Mouse (Mus musculus): ENCODE results near the gene Etfdh.
"Not testable (repeated sequence)": the region's sequence is repeated elsewhere in the genome, so short reads cannot be mapped to it uniquely, and the experiment has no call there.

The Etfdh gene

DNA sequence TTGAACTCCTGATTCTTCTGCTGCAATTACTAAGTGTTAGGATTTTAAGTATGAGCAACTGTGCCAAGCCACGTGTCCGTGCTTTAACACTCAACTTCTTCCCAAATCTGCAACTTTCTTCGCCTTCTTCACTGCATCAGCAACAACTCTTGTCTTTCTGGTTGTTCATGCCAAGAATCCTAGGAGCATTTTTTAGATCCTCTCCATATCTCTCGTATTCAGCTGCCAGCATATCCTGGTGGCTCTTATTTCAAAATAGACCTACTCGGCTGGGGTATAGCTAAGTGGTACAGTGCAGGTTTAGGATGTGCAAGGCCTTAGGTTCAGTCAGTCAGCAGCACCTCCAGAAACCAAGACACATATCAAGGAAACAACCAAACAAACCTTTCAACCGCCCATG lies 51.7 kb downstream of the Etfdh start:
- no peak for DNase-seq (ENCODE audit: low read depth, low spot score)

DNA sequence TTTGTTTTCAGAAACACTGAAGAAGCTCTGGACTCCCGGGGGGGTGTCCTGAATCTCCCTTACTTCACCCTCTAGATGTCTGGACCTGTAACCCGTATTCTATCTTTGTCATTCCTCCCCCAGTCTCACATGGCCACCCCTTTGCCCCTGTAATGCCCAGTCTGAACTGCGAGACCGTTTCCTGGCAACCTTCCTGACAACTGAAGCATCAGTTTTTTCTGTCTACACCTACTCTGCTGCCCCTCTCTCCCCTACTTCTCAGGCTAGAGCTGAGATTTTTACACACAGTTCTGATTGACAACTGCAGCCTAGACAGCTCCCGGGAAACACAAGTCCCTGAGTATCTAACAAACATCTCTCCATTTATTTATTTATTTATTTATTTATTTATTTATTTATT lies 52.4 kb downstream of the Etfdh start:
- DNase-seq (ENCODE audit: low read depth, low spot score), result no peak

DNA sequence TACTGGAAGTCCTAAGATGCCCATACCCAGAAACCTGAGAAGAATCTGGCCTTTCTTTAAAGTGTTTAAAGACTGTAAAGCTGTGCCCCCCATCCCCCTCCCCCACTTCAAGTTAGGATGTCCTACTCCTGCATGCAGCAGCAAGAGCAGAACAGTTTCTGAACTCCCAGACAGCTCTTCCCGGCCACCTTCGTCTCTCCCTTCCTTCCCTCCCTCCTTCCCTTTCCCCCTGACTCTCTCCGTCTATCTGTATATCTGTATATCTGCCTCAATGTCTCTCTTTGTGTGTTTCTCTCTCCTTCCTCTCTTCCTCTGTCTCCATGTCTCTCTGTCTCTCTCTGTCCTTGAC lies 52.9 kb downstream of the Etfdh start:
- DNase-seq (ENCODE audit: low read depth, low spot score), result no peak

DNA sequence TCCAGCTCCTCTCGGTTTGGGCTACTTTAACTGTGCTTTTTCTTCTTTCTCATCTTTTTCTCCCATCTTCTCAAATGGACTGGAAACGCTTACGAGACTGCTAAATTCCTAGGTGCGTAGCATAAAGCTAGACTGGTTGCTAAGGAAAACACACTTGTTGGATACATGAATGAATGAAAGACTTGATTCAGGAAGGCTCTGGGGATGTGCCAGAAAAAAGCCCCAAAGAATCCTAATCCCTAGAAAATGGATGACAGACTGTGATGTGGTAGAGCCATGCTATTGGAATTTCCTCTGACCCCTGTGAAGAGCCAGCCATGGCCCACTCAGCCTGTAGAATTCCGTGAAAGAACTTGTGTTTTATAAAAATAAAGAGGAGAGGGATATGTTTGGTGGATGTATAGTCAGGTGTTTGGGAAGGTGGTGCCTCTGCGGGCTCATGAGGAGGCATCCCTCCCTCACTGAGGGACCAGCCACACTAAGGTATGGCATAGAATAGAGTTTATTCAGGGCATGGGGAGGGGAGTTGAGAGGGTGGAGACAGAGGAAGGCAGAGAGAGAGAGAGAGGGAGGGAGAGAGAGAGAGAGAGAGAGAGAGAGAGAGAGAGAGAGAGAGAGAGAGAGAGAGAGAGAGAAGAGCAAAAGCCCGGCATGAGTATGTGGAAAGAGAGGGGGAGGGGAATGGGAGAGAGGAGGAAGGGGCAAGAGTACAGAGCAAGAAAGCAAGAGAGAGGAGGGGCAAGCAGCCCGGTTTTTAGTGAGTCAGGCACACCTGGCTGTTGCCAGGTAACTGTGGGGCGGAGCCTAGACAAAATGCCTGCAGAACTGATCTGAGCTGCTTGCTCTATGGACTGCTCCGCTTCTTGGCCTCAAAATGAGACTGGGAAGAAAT lies 53.5 kb downstream of the Etfdh start:
- no peak for DNase-seq (ENCODE audit: low read depth, low spot score)

DNA sequence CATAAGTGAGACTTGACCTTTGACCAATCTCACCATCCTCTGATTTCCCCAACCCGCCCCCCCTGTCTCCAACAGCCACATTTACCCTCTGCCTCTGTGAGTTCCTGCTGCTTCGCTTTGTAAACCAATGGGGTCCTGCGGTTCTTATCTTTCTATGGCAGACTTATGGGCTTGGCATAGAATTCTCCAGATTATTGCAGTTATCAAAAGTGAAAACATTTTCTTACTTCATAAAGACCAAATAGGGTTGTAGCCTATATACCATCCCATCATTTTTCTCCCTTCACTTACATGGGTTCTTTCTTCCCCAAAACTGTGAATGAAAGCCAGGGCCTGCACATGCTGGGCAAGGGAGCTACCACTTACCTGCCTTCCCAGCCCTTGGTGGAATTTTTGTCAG lies 55.0 kb downstream of the Etfdh start:
- DNase-seq (ENCODE audit: low read depth, low spot score), result no peak

DNA sequence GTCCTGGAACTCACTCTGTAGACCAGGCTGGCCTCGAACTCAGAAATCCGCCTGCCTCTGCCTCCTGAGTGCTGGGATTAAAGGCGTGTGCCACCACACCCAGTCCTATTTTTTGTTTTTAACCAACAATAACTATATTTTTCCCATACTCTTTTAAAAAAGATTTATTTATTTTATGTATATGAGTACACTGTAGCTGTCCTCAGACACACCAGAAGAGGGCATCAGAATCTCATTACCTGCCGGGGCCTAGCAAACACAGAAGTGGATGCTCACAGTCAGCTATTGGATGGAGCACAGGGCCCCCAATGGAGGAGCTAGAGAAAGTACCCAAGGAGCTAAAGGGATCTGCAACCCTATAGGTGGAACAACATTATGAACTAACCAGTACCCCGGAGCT lies 55.9 kb downstream of the Etfdh start:
- DNase-seq (ENCODE audit: low read depth, low spot score), result not testable (repeated sequence)

GRCm38 (mm10) chr3:79572399-79572798 lies 56.9 kb downstream of the Etfdh start:
- DNase-seq (ENCODE audit: low read depth, low spot score), result no peak

DNA sequence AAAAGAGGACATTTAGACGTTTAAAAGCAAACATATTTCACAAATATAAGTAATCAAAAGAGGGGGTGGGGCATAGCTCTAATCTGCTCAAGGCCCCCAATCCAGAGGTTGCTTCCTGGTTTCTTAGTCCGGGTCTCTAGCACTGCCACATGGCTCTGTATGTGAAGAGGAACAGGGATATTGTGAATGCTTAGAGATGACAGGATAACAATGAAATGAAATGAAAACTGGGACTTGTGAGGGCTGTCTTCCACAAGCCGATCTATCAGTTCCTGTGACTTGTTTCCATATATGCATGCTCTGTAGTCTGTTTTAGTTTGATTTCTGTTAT lies 60.0 kb downstream of the Etfdh start:
- DNase-seq (ENCODE audit: low read depth, low spot score), result no peak

DNA sequence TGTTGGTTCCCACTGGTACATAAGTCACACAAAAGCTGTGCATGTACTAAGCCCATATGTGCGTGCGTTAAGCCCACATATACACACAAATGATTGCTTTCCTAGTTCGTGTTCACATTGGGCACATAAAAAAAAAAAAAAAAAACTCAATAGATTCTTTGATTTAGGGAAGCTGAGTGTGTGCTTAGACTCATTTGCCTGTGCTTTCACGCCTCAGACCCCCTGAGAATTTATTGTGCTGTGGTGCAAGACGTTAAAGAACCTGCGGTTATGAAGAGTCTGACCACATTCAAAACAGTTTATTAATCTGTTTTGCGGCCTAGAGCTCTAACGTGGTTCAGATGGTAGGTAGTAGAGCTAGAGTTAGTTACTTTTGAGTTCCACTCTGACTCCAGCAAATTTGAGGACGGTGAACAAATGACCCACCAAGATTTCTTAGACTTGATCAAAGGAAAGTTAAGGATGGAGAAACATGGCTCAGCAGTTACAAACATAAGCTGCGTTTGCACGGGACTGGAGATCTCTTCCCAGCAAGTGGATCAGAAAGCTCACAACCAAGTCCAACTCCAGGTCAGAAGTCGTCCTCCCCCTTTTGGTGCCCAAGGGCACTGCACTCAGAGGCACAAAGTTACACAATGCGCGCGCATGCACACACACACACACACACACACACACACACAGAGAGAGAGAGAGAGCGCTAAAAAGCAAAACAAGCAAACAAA lies 60.5 kb downstream of the Etfdh start:
- DNase-seq (ENCODE audit: low read depth, low spot score), result no peak

GRCm38 (mm10) chr3:79567703-79568362 lies 61.5 kb downstream of the Etfdh start, which contains the start of gene Fnip2:
TSS of gene Fnip2 (minus strand) at chr3:79567796.
- peak; percentile 95 for DNase-seq (ENCODE audit: low read depth, low spot score)

DNA sequence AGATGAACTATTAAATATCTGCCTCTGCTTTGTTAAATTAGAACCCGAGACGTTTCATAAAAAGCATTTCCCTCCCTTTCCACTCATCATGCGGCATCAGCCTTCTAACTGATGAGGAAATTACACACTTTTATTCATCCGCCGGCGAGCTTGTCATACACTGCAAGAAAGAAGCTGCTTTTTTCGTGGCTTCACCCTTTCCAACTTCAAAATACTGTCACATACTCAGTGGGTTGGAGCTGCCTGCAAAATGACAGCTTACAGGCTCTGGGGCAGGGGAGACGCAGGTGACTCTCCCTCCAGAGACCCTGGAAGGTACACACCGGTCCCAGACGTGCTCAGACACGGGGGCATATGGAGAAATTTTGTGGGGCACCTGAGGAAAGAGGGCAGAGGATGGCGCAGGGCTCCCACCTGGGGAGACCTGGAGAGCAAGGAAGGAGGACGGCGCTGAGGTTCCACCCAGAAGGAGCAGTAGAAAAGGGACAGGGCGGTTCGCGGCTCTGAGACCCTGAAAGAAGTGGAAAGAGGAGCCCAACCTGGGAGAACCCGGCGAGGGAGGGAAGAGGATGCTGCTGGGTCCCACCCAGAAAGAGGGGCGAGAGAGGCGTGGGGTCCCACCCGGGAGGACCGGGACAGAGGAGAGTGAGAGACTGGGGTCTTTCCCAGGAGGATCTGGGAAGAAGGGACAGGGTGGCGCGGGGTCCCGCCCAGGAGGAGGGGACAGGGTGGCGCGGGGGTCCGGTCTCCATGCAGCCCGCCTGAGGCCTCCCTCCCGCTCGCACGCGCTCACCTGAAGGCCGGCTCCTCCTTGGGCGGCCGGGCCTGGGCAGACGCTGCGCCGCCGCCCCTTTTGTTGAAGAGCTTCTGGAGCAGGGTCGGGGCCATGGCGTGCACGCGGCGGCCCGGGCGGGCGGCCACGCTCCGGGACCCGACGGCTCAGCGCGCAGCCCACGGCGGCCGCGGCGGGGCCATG lies 62.3 kb downstream of the Etfdh start:
- no peak for DNase-seq (ENCODE audit: low read depth, low spot score)

GRCm38 (mm10) chr3:79564875-79565606 lies 64.3 kb downstream of the Etfdh start:
- DNase-seq (ENCODE audit: low read depth, low spot score), result no peak

DNA sequence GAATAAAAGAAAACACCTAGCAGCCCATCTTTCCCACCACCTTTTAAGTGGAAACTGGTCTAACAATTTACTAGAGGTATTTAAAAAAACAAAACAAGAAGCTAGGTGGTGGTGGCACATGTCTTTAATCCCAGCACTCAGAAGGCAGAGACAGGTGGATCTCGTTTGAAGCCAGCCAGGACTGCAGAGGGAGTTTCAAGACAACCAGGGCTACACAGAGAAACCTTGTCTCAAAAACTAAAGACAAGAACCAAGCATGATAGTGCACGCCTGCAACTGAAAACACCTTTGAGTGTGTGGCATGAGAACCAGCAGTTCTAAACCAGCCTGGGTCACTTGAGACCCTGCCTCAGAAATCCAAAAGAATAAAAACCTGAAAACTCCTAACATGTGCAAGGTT lies 65.8 kb downstream of the Etfdh start:
- no peak for DNase-seq (ENCODE audit: low read depth, low spot score)

- DNase-seq (ENCODE audit: low read depth, low spot score), result no peak
These were observed 67.2 kb downstream of the Etfdh start for GRCm38 (mm10) chr3:79561784-79562715.

- DNase-seq (ENCODE audit: low read depth, low spot score), result no peak
These were observed 68.7 kb downstream of the Etfdh start for GRCm38 (mm10) chr3:79560555-79560954.

GRCm38 (mm10) chr3:79559773-79560045 lies 69.6 kb downstream of the Etfdh start:
- no peak for DNase-seq (ENCODE audit: low read depth, low spot score)

DNA sequence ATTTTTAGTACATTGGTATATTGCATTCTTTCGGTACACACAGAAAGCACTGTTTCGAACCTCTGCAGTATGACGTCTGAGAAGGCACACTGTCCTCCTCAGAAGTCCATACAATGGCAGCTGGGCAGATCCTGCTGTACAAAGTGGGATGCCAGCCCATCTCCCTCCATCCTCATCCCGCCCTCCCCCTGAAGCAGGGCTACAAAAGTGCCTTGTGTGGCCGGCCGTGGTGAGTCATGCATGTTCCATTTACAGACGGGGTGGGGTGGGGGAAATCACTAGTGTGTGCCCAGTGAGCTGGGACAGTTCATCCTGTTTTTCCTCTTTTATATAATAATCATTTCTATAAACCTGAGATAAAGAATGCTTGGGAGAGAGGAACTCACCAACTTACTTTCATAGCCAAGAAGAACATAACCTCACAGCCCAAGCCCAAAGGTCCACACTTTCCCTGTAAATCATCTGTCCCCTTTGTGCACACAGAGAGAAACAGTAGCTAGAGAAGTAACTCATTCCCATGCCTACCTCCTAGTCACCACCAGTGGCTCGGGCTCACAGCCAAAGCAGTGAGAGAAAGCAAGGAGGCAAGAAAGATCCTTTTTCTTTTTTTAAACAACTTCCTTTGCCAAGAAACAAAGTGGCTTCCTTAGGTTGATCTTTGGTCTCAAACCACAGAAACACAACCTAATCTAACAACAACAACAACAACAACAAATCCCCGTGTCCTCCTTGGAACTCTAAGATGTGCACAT lies 70.1 kb downstream of the Etfdh start:
- no peak for DNase-seq (ENCODE audit: low read depth, low spot score)

DNA sequence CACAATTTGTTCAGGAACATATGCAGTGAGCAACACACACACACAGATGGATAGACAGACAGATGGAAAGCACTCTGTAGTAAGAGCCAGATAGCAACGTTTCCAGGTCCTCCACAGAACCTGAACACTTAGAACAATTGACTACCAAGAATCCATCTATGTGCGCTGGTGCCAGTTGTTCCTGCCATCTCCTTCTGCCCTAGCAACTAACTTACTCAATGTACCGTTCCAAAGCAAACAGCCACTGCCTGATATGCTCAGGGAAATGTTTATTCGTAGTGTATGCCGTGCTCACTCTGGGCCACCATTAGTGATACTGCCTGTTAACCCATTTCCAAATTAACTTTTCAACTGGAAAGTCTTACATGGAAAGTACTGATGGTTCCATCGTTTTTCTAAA lies 74.2 kb downstream of the Etfdh start:
- no peak for DNase-seq (ENCODE audit: low read depth, low spot score)

Measured in telencephalon, adult 2 months (tissue).